Mouse (Mus musculus): Measurements from ENCODE around the gene Socs3. TPM values are rescaled to one million over a fixed set of nuclear protein-coding genes. Genes with fewer than 3 reads are reported as not detected.

Socs3 gene
- polyA plus RNA-seq (2012; rRNA removed): 23.7 and 36.0 TPM in 2 replicates

DNA sequence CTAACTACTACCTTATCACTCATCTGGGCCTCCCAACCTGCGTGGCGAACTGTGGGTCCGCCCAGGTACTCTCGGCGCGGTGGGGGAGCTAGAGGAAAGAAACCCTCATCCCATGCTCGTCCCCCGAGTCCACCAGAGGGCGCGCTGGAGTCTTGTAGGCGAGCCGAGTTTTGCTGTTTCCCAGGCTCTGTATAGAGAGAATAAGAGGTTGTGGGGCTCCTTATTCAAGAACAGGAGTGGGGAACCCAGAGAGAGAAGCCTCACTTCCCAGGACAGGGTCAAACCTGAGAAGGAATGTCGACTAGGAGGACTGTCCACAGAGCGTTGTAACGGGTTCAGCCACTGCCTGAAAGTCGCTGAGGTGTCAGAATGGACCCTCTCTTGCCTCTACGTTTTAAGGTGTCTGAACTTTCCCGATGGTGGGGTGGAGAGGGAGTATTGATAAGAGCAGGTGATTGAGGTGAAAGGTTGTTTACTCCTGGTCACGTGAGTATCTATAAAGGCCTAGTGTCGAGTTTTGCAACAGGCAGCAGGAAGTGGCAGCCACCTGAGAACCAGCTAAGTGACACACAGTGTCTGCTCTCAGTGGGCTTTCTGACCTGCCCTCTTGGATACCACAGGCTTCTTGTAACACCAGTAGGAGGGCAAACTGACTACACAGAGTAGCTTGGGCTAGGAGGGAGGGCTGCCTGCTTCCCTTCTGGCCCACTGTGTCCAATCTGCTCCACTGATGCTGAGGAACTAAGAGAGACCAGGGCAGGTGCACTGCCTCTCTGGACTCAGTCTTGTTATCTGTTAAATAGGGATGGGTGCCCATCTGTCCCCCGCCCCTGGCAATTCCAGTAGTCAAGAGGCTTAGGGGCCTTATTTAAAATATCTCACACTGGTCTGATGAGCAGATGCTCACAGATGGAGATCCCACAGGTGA, at the start of gene Socs3:
TSS of gene Socs3 (minus strand) at position 103 of the 928 bp plus-strand sequence.

DNA sequence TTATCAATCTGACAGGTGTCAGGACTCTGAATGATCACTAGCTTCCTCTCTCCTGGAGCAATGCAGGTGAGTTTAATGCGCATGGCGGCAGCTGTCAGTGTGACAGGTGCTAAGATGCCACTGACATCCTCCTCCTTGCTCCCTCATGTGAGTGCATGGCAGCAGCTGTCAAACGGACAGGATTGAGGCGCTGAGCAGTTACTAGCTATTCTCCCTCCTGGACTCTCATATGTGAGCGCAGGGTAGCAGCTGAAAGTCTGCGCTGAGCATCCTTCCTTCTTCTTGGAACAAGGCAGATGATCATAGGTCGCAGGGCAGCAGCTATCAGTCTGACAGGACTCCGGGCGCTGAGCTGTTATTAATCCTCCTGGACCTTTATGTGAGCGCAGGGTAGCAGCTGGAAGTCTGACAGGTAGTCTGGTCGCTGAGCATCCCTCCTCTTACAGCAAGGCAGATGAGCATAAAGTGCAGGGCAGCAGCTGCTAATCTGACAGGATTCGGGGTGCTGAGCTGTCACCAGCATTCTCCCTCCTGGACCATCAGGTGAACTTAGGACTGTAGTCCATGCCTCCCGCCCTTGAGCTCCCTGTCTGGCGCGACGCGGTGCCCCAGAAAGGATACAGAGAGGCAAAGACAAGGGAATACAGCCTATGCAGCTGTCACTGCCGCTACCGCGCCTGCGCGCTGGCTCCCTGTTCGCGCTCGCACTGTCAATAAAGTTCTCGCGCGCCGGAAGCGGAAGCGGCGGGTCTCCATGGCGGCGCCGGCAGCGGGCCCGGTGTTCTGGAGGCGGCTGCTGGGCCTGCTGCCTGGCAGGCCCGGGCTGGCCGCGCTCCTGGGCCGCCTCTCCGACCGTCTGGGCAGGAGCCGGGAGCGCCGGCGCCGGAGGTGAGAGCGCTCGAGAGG, 16.5 kb upstream of the Socs3 start, which contains the start of gene Pgs1:
TSS of gene Pgs1 (plus strand) at position 167 of the 906 bp plus-strand sequence.

Other genes with a start within 250 kb of the Socs3 start
- gene Tmc8, start 188.0 kb downstream of the Socs3 start, polyA plus RNA-seq (2012; rRNA removed): 19.4 and 24.3 TPM in 2 replicates
- gene Tmc6, start 187.8 kb downstream of the Socs3 start, polyA plus RNA-seq (2012; rRNA removed): 45.9 and 47.9 TPM in 2 replicates
- not detected in 2 replicates for gene 6030468B19Rik, start 172.4 kb downstream of the Socs3 start, polyA plus RNA-seq (2012; rRNA removed)
- gene Gm20708, start 160.4 kb downstream of the Socs3 start, polyA plus RNA-seq (2012; rRNA removed): 0.10 TPM in 1 of 2 replicates, not detected in the other
- 232 and 306 TPM in 2 replicates for gene Syngr2, start 160.4 kb downstream of the Socs3 start, polyA plus RNA-seq (2012; rRNA removed)
- gene Afmid, start 144.1 kb downstream of the Socs3 start, polyA plus RNA-seq (2012; rRNA removed): 5.8 and 8.6 TPM in 2 replicates
- 18.9 and 24.2 TPM in 2 replicates for gene Tk1, start 144.0 kb downstream of the Socs3 start, polyA plus RNA-seq (2012; rRNA removed)
- gene Birc5, start 120.8 kb downstream of the Socs3 start, polyA plus RNA-seq (2012; rRNA removed): 5.2 and 7.1 TPM in 2 replicates
- gene Tmem235, start 109.3 kb downstream of the Socs3 start, polyA plus RNA-seq (2012; rRNA removed): not detected in 2 replicates
- 8.2 and 12.3 TPM in 2 replicates for gene Tha1, start 96.6 kb downstream of the Socs3 start, polyA plus RNA-seq (2012; rRNA removed)
- 27.7 and 42.9 TPM in 2 replicates for gene Pgs1, start 16.2 kb upstream of the Socs3 start, polyA plus RNA-seq (2012; rRNA removed)
- under 0.01 and 0.01 TPM in 2 replicates for gene Dnah17, start 160.6 kb upstream of the Socs3 start, polyA plus RNA-seq (2012; rRNA removed)

All from stomach, adult 2 months (tissue).